Mouse (Mus musculus): ENCODE measurements at regions not wholly inside any gene's neighbourhood (a gene's known extent, or its start where the extent isn't known, plus 50 kb on each side); places are given as distances from the start of the nearest gene placed in this dataset.

- H3K9ac ChIP-seq (ENCODE audit: insufficient read depth, low read depth), result no peak overlapping the region
- H3K9me3 ChIP-seq (replicated peaks; ENCODE audit: low read length), result no peaks in the 10 kb centered on the region
- no peak overlapping the region for H3K27ac ChIP-seq (ENCODE audit: insufficient read depth, low read depth)
- TF ChIP-seq TBP (conservative IDR thresholded peaks at IDR 0.05; ENCODE audit: low read depth, low read length) (no peak), MAX (IDR thresholded peaks at IDR 0.05; ENCODE audit: low read length) (no peak), POLR2A (IDR thresholded peaks at IDR 0.05; ENCODE audit: low read depth, low read length) (no peak), JUND (conservative IDR thresholded peaks at IDR 0.05; ENCODE audit: low read depth, low read length) (no peak), E2F4 (IDR thresholded peaks at IDR 0.05; ENCODE audit: insufficient replicate concordance, low read depth, low read length) (no peak), POLR2AphosphoS2 (IDR thresholded peaks at IDR 0.05; ENCODE audit: low read depth, low read length) (no peak), MAZ (IDR thresholded peaks at IDR 0.05; ENCODE audit: low read depth, low read length) (no peak), CHD2 (IDR thresholded peaks at IDR 0.05; ENCODE audit: low read length) (no peak), SIN3A (IDR thresholded peaks at IDR 0.05; ENCODE audit: low read length) (no peak), KAT2A (IDR thresholded peaks at IDR 0.05; ENCODE audit: insufficient replicate concordance, low read length) (no peak), USF1 (IDR thresholded peaks at IDR 0.05; ENCODE audit: low read depth, low read length) (no peak), TCF12 (IDR thresholded peaks at IDR 0.05; ENCODE audit: low read depth, low read length) (no peak), RAD21 (IDR thresholded peaks at IDR 0.05; ENCODE audit: low read depth, low read length) (no peak), BHLHE40 (IDR thresholded peaks at IDR 0.05; ENCODE audit: low read depth, low read length) (no peak), ZMIZ1 (IDR thresholded peaks at IDR 0.05; ENCODE audit: low read depth, low read length) (no peak), MYC (IDR thresholded peaks at IDR 0.05; ENCODE audit: low read depth, low read length) (no peak)
- no peaks in the 10 kb centered on the region for H3K36me3 ChIP-seq (replicated peaks in 1 of 2; ENCODE audit: control insufficient read depth in 1 of 2, insufficient read depth in 1 of 2, low read length in 1 of 2)
- H3K4me3 ChIP-seq (replicated peaks in 1 of 3; ENCODE audit: low read depth in 2 of 3, low read length in 2 of 3, poor library complexity in 1 of 3), result no peak overlapping the region
- DNase-seq (ENCODE audit: extremely low read depth), result no peak
- no peaks in the 10 kb centered on the region for H3K79me2 ChIP-seq (replicated peaks; ENCODE audit: control insufficient read depth, extremely low read depth, insufficient read depth, poor library complexity, severe bottlenecking)
- no peaks in the 10 kb centered on the region for H3K27me3 ChIP-seq (replicated peaks)
- H3K4me2 ChIP-seq (ENCODE audit: insufficient read depth, low read depth, poor library complexity, severe bottlenecking), result no peak overlapping the region
- peaks cover 4 to 20% of the 10 kb centered on the region in 2 experiments for H3K4me1 ChIP-seq (ENCODE audit: control insufficient read depth in 1 of 2, insufficient read depth in 2 of 2)
- in situ Hi-C loops (cut with MboI; ENCODE audit: low pct_ligation_motif_present, low pct_unique_long_range_greater_than_20kb, low sequenced_read_pairs), result no loop called here
- dilution Hi-C loops (cut with MboI; ENCODE audit: extremely low pct_ligation_motif_present, extremely low pct_unique_long_range_greater_than_20kb, low sequenced_read_pairs), result no loop called here
Measured at GRCm38 (mm10) chr10:118569424-118569823, 128.6 kb downstream of the Ifng start.

GRCm38 (mm10) chr10:118573247-118573646 is 132.4 kb downstream of the Ifng start:
- H3K4me3 ChIP-seq (replicated peaks in 1 of 3; ENCODE audit: low read depth in 2 of 3, low read length in 2 of 3, poor library complexity in 1 of 3), result no peak overlapping the region
- in situ Hi-C loops (cut with MboI; ENCODE audit: low pct_ligation_motif_present, low pct_unique_long_range_greater_than_20kb, low sequenced_read_pairs), result no loop called here
- dilution Hi-C loops (cut with MboI; ENCODE audit: extremely low pct_ligation_motif_present, extremely low pct_unique_long_range_greater_than_20kb, low sequenced_read_pairs), result no loop called here

More at GRCm38 (mm10) chr10:118573247-118573646, 132.4 kb downstream of the Ifng start:
- Histone ChIP-seq H3K4me1 (ENCODE audit: control insufficient read depth in 1 of 2, insufficient read depth in 2 of 2) (peaks cover 4 to 20% of the 10 kb centered on the region in 2 experiments), H3K9ac (ENCODE audit: insufficient read depth, low read depth) (no peak overlapping the region), H3K79me2 (replicated peaks; ENCODE audit: control insufficient read depth, extremely low read depth, insufficient read depth, poor library complexity, severe bottlenecking) (no peaks in the 10 kb centered on the region), H3K36me3 (replicated peaks in 1 of 2; ENCODE audit: control insufficient read depth in 1 of 2, insufficient read depth in 1 of 2, low read length in 1 of 2) (no peaks in the 10 kb centered on the region), H3K27me3 (replicated peaks) (no peaks in the 10 kb centered on the region), H3K27ac (ENCODE audit: insufficient read depth, low read depth) (no peak overlapping the region), H3K9me3 (replicated peaks; ENCODE audit: low read length) (no peaks in the 10 kb centered on the region), H3K4me2 (ENCODE audit: insufficient read depth, low read depth, poor library complexity, severe bottlenecking) (no peak overlapping the region; the same call in 1 of the 2 replicates)
- no peak for TF ChIP-seq ZKSCAN1 (IDR thresholded peaks at IDR 0.05; ENCODE audit: borderline replicate concordance, low read depth, low read length)
- peak; percentile 53; the same call in 1 of the 2 replicates for TF ChIP-seq IRF4 (IDR thresholded peaks at IDR 0.05; ENCODE audit: low read depth, low read length)
- TF ChIP-seq ELF1 (IDR thresholded peaks at IDR 0.05; ENCODE audit: low read depth, low read length), result no peak
- no peak for TF ChIP-seq BHLHE40 (IDR thresholded peaks at IDR 0.05; ENCODE audit: low read depth, low read length)
- TF ChIP-seq TBP (conservative IDR thresholded peaks at IDR 0.05; ENCODE audit: low read depth, low read length), result 0 out of 2 replicates have a peak, but pooled peaks have one; percentile 14
- TF ChIP-seq EP300 (IDR thresholded peaks at IDR 0.05; ENCODE audit: low read length), result peak; percentile 71
- TF ChIP-seq MEF2A (IDR thresholded peaks at IDR 0.05; ENCODE audit: borderline replicate concordance, low read depth, low read length), result peak; percentile 86
- DNase-seq (ENCODE audit: extremely low read depth), result peak; percentile 46
